Mouse (Mus musculus): ENCODE measurements around the gene Lins1. TPM values are rescaled to one million over a fixed set of nuclear protein-coding genes. Genes with fewer than 3 reads are reported as not detected.
A peak's percentile ranks its signal among the peaks of the same experiment; 100 is the strongest.

Gene Lins1
- polyA plus RNA-seq, 1 experiment: not detected

DNA sequence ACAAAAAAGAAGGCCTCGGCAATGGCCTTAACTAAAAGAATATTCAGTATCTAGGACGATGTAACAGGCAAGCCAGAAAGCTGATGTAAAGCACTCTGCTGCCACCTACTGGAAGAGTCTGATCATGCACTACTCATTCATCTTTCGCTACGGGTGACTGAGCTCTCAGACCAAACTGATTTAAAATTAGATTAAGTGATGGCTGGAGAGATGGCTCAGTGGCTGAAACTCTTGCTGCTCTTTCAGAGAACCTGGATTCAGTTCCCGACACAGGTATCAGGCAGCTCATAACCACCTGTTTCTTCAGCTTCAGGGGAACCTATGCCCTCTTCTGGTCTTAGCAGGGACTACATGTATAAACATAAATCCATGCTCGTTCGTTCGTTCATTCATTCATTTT, 28.1 kb upstream of the Lins1 start:
- 5% methylated on average over 8 of the region's 8 CpGs for WGBS
- no peak overlapping the region for H3K27ac ChIP-seq (ENCODE audit: insufficient read depth, low read depth, low read length)
- peak; percentile 73; the same call in 1 of the 2 replicates for TF ChIP-seq CTCF (IDR thresholded peaks at IDR 0.05; ENCODE audit: insufficient read depth, low read depth, low read length)
- TF ChIP-seq POLR2A (IDR thresholded peaks at IDR 0.05; ENCODE audit: insufficient read depth, low read depth, low read length): no peak
- no peak overlapping the region for H3K4me3 ChIP-seq (ENCODE audit: insufficient read depth, low read depth, low read length)
- peaks cover 10% of the 10 kb centered on the region; the same call in 1 of the 2 replicates for H3K4me1 ChIP-seq (ENCODE audit: control insufficient read depth, insufficient read depth, low read length)

DNA sequence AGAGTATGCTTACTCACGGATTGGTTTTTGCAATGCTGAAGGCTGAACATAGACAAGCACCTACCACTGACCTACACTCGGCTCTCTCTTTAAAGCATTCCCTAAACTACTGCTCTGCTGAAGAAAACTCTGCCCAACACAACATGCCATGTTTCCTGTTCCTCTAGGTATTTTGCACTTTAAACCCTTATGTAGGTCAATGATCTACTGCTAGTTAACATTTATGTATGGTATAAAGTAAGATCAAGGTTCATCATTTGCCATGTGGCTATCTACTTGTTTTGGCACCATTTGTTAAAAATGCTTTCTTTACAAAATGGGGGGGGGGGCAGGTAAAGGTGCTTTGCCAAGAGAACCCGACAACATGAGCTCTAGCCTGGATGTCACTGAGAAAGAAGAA, 26.1 kb upstream of the Lins1 start:
- 90% methylated on average over 3 of the region's 3 CpGs for WGBS
- no peak for TF ChIP-seq CTCF (IDR thresholded peaks at IDR 0.05; ENCODE audit: insufficient read depth, low read depth, low read length)
- TF ChIP-seq POLR2A (IDR thresholded peaks at IDR 0.05; ENCODE audit: insufficient read depth, low read depth, low read length): no peak
- Histone ChIP-seq H3K4me3 (ENCODE audit: insufficient read depth, low read depth, low read length) (no peak overlapping the region), H3K27ac (ENCODE audit: insufficient read depth, low read depth, low read length) (no peak overlapping the region), H3K4me1 (ENCODE audit: control insufficient read depth, insufficient read depth, low read length) (peaks cover 2% of the 10 kb centered on the region; the same call in 1 of the 2 replicates)

DNA sequence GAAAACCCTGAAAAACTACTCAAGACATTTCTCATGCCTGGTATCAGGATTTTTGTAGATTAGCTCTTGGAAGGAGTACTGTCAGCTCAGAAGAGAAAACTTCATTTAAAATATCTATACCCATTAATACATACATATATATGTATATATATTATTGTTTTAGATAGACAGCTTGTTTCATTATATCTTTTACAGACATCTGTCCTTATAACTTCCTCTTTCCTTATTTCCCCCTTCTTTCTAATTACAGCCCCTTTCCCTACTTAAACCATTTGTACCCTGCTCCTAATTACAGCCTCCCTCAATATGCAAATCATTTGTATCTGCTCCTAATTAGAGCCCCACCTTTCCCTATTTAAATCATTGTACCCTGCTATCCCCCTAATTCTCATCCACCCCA, 22.6 kb upstream of the Lins1 start:
- TF ChIP-seq POLR2A (IDR thresholded peaks at IDR 0.05; ENCODE audit: insufficient read depth, low read depth, low read length): no peak
- TF ChIP-seq CTCF (IDR thresholded peaks at IDR 0.05; ENCODE audit: insufficient read depth, low read depth, low read length): no peak
- Histone ChIP-seq H3K27ac (ENCODE audit: insufficient read depth, low read depth, low read length) (no peak overlapping the region), H3K4me3 (ENCODE audit: insufficient read depth, low read depth, low read length) (no peak overlapping the region), H3K4me1 (ENCODE audit: control insufficient read depth, insufficient read depth, low read length) (no peaks in the 10 kb centered on the region)

DNA sequence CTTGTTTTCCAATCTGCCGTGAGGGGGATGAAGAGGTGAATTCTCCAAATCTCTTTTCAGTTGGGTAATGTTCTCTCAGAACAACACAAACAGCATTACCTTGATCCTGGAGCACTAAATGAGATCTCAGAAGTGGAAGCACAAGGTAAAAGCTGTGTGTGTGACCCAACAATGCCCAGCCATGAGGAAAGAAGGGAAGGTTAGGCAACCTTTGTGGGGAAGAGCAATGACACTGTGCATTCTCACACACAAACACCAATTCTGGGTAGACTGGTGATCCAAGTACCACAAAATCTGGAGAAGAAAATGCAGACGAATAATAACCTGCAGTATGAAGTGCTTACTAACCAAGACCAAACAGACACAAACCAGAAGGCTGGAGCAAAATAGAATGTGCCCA, 13.9 kb upstream of the Lins1 start:
- 98% methylated on average over 2 of the region's 2 CpGs for WGBS
- Histone ChIP-seq H3K4me3 (ENCODE audit: insufficient read depth, low read depth, low read length) (no peak overlapping the region), H3K4me1 (ENCODE audit: control insufficient read depth, insufficient read depth, low read length) (no peaks in the 10 kb centered on the region), H3K27ac (ENCODE audit: insufficient read depth, low read depth, low read length) (no peak overlapping the region)
- TF ChIP-seq CTCF (IDR thresholded peaks at IDR 0.05; ENCODE audit: insufficient read depth, low read depth, low read length): no peak

DNA sequence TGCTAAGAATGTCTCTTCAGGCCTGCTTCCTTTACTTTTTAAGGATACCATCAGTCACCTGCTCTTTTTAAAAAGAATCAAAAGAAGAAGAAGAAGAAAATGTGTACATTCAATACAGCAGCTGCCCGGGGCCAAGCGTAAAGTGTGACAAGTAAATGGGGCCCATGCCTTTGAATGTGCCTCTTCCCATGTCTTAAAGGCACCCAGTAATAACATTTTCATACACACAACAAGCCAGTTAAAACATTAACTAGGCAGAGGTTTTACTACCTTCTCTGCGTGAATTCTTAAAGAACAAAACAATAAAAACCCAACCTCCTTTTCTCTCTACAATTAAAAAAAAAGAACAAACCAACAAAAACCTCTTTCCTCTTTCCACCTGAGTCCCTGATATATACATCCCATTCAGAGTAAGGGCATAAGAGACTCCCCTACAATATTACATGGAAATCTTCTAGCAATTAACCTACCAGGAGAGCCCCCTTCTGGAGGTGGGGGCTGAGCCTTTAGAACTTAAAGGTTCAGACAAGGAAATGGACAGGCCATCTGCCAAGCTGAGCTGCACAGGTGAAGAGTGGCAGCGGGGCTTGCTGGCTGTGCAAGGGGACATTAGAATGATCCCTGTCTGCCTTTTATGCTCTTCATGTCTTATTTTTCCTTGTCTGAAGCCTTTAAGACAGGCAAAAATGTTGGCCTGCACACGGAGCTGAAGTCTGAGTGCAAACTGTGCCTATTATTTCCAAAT, 7.4 kb upstream of the Lins1 start:
- Histone ChIP-seq H3K4me3 (ENCODE audit: insufficient read depth, low read depth, low read length) (no peak overlapping the region), H3K27ac (ENCODE audit: insufficient read depth, low read depth, low read length) (no peak overlapping the region), H3K4me1 (ENCODE audit: control insufficient read depth, insufficient read depth, low read length) (no peaks in the 10 kb centered on the region)
- WGBS: 89% methylated on average over 5 of the region's 5 CpGs
- TF ChIP-seq CTCF (IDR thresholded peaks at IDR 0.05; ENCODE audit: insufficient read depth, low read depth, low read length): no peak
- no peak for TF ChIP-seq POLR2A (IDR thresholded peaks at IDR 0.05; ENCODE audit: insufficient read depth, low read depth, low read length)

DNA sequence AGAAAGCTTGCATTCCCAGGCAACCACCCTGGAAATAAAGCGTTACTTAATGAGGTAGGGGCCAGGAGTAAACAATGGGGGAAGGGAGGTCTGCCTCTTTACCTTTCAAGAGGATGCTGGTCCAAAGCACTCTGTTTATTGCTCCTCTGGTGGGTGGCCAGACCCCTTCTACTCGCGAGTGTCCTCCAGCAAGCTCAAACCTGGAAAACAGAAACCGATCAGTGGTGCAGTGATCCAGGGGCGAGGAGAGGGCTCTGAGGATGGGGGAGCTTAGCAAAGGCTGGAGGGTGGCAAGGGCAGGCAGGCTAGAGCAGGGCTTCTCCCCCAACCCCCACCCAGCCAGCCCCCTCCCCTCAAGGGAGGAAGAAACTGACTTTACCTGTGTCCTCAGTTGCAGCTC, 968 bp upstream of the Lins1 start:
- WGBS: 0% methylated on average over 5 of the region's 5 CpGs
- Histone ChIP-seq H3K4me1 (ENCODE audit: control insufficient read depth, insufficient read depth, low read length) (peaks cover 3% of the 10 kb centered on the region), H3K4me3 (ENCODE audit: insufficient read depth, low read depth, low read length) (peak overlapping the region; percentile 73), H3K27ac (ENCODE audit: insufficient read depth, low read depth, low read length) (no peak overlapping the region)
- TF ChIP-seq POLR2A (IDR thresholded peaks at IDR 0.05; ENCODE audit: insufficient read depth, low read depth, low read length) (no peak), CTCF (IDR thresholded peaks at IDR 0.05; ENCODE audit: insufficient read depth, low read depth, low read length) (no peak)

DNA sequence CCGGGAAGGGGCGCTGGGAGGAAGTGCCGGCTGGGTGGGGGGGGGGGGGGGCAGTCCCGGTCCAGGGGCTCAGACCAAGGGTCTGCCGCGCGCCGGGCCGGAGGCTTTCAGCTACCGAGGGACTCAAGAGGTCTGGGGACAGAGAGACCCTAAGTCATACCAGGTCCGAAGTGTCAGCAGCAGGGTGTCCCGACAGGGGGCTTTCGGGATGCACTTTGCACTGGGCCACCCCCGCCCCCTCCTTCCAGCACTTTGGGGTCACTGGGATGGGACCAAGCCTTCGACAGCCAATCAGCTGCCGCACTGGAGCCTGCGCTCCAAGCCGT, 432 bp upstream of the Lins1 start, which contains the start of gene Asb7:
Gene Asb7 (minus strand): TSS at position 303 of the 326 bp plus-strand sequence.
- WGBS: under 1% methylated on average over 18 of the region's 18 CpGs
- TF ChIP-seq POLR2A (IDR thresholded peaks at IDR 0.05; ENCODE audit: insufficient read depth, low read depth, low read length) (no peak), CTCF (IDR thresholded peaks at IDR 0.05; ENCODE audit: insufficient read depth, low read depth, low read length) (no peak)
- H3K4me3 ChIP-seq (ENCODE audit: insufficient read depth, low read depth, low read length): peak within 1 kb of the TSS; percentile 96
- H3K27ac ChIP-seq (ENCODE audit: insufficient read depth, low read depth, low read length): peak within 1 kb of the TSS; percentile 88
- peaks cover 3% of the 10 kb centered on the region for H3K4me1 ChIP-seq (ENCODE audit: control insufficient read depth, insufficient read depth, low read length)

DNA sequence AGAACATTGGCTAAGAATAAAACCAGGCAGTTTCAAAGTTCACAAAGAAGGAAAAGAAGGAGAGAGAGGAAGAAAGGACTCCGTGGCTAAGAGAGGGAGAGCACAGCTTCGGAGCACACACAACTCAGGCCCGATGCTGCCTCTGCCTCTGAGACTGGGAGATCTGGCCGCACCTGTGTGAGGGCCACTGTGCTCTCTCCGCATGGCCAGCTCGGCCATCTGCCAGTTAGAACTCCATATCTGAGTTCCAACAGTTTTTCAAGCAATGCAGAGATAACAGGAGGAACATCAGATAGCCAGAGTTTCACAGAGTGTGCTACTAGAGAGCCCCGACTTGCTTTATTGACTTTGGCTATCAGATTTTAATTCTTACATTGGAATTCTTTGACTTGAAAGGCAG, 4.8 kb downstream of the Lins1 start:
- H3K4me1 ChIP-seq (ENCODE audit: control insufficient read depth, insufficient read depth, low read length): peaks cover 2% of the 10 kb centered on the region; the same call in 1 of the 2 replicates
- H3K4me3 ChIP-seq (ENCODE audit: insufficient read depth, low read depth, low read length): no peak overlapping the region
- no peak overlapping the region for H3K27ac ChIP-seq (ENCODE audit: insufficient read depth, low read depth, low read length)
- no peak for TF ChIP-seq CTCF (IDR thresholded peaks at IDR 0.05; ENCODE audit: insufficient read depth, low read depth, low read length)
- WGBS: 77% methylated on average over 7 of the region's 7 CpGs

DNA sequence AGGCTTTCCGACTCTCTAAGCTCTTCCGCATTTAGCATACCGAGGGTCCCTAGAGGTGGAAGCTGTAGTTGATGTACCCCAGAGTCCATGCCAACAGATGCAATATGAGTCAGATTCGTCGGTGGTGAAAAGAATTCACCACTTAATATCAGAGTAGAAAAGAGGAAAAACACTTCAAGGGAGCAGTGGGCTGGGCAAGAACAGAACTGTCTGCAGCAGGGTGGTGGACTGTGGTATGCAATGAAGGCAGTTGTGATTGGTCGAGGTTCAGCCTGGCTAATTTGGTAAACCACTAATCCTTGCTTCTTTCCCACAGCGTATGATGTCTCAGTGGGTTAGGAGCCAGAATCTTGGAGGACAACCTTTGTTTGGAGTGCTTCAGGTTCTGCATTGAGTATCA, 13.0 kb downstream of the Lins1 start:
- TF ChIP-seq POLR2A (IDR thresholded peaks at IDR 0.05; ENCODE audit: insufficient read depth, low read depth, low read length) (no peak), CTCF (IDR thresholded peaks at IDR 0.05; ENCODE audit: insufficient read depth, low read depth, low read length) (no peak)
- H3K4me3 ChIP-seq (ENCODE audit: insufficient read depth, low read depth, low read length): no peak overlapping the region
- H3K27ac ChIP-seq (ENCODE audit: insufficient read depth, low read depth, low read length): no peak overlapping the region
- no peaks in the 10 kb centered on the region for H3K4me1 ChIP-seq (ENCODE audit: control insufficient read depth, insufficient read depth, low read length)
- WGBS: 90% methylated on average over 7 of the region's 7 CpGs

DNA sequence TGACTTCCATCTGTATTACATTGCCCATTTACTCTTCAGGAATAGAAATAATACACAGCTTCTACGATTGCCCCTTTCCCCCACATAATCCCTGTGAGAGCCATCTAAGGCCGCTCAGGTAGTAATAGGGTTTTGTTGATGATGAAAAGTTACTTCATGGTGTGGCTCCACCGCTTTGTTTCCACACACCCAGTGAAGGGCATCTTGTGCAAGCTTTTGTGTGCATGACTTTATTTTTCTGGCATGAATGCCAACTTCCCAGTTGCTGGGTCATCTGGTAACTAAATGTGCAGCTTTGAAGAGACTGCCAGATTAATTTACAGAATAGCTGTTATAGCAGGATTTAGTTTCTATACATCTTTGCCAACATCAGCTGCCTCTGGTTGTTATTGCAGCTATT, 14.9 kb downstream of the Lins1 start:
- TF ChIP-seq POLR2A (IDR thresholded peaks at IDR 0.05; ENCODE audit: insufficient read depth, low read depth, low read length) (no peak), CTCF (IDR thresholded peaks at IDR 0.05; ENCODE audit: insufficient read depth, low read depth, low read length) (no peak)
- H3K27ac ChIP-seq (ENCODE audit: insufficient read depth, low read depth, low read length): no peak overlapping the region
- no peaks in the 10 kb centered on the region for H3K4me1 ChIP-seq (ENCODE audit: control insufficient read depth, insufficient read depth, low read length)
- WGBS: 92% methylated on average over 3 of the region's 3 CpGs
- H3K4me3 ChIP-seq (ENCODE audit: insufficient read depth, low read depth, low read length): no peak overlapping the region
